Mouse (Mus musculus) small intestine, adult 2 months (tissue): ENCODE results near the gene Chrng. TPM values are rescaled to one million over a fixed set of nuclear protein-coding genes. Genes with fewer than 3 reads are reported as not detected.

ENCODE experiments used
- H3K27ac ChIP-seq: fragments of 200-500 bp; 2 replicates; pipeline ENCODE4 v1.5.1; 2012; ENCODE audit warnings: low read depth, low read length, control low read depth, inconsistent platforms; ENCODE audit not compliant: insufficient read depth
- H3K27me3 ChIP-seq: fragments of 200-500 bp; 2 replicates; pipeline ENCODE4 v1.6.1; 2012; ENCODE audit warnings: mild to moderate bottlenecking, moderate library complexity, low read length, inconsistent platforms; ENCODE audit not compliant: control insufficient read depth, insufficient read depth
- H3K36me3 ChIP-seq: fragments of 200-500 bp; 2 replicates; pipeline ENCODE4 v1.6.1; 2012; ENCODE audit warnings: mild to moderate bottlenecking, low read length, control low read depth, inconsistent platforms; ENCODE audit not compliant: control insufficient read depth, insufficient read depth
- H3K4me1 ChIP-seq: fragments of 200-500 bp; 2 replicates; pipeline ENCODE4 v1.6.1; 2012; ENCODE audit warnings: low read length, inconsistent platforms, mixed read lengths; ENCODE audit not compliant: control insufficient read depth, insufficient read depth, insufficient read length
- H3K4me3 ChIP-seq: fragments of 200-500 bp; 2 replicates; pipeline ENCODE4 v1.5.1; 2012; ENCODE audit warnings: low read depth, mild to moderate bottlenecking, control low read depth, inconsistent platforms, low read length, moderate library complexity
- CTCF ChIP-seq: fragments of 200-500 bp; IDR thresholded peaks from 2 replicates; pipeline ENCODE4 v1.5.1; 2012; ENCODE audit warnings: low read depth, mild to moderate bottlenecking, control low read depth, inconsistent platforms, low read length, moderate library complexity, mixed read lengths; ENCODE audit not compliant: insufficient replicate concordance, insufficient read length; ENCODE audit errors: extremely low read depth
- POLR2A ChIP-seq: fragments of 200-500 bp; IDR thresholded peaks from 2 replicates; pipeline ENCODE4 v1.6.1; 2012; ENCODE audit warnings: low read depth, mild to moderate bottlenecking, control low read depth, inconsistent platforms, low read length, moderate library complexity
- WGBS: fragments of 180-500 bp; shearing (Covaris S2); methylation state at CpG from one replicate; pipeline ENCODE4 v1.1.7; 2018; 5-methylcytosine and 5-hydroxymethylcytosine counted together
- polyA plus RNA-seq: library from polyadenylated mRNA; depleted of rRNA; stranded (reverse); fragments of >200 nt; gene quantifications from 2 replicates; pipeline ENCODE4 v1.2.3, GENCODE M21; 2012

The Chrng gene
- polyA plus RNA-seq, 1 experiment: not detected

- Histone ChIP-seq H3K27ac (no peak overlapping the region), H3K4me1 (no peaks in the 10 kb centered on the region), H3K27me3 (peaks cover 13% of the 10 kb centered on the region), H3K36me3 (no peaks in the 10 kb centered on the region), H3K4me3 (no peak overlapping the region)
- WGBS: 78% methylated on average over 1 of the region's 1 CpGs
- TF ChIP-seq CTCF: no peak
- TF ChIP-seq POLR2A: no peak
These were observed 33.1 kb upstream of the Chrng start for GRCm38 (mm10) chr1:87171312-87171711.

GRCm38 (mm10) chr1:87172316-87172715, 32.1 kb upstream of the Chrng start:
- Histone ChIP-seq H3K36me3 (no peaks in the 10 kb centered on the region), H3K4me3 (no peak overlapping the region), H3K27me3 (peaks cover 13% of the 10 kb centered on the region; the same call in 1 of the 2 replicates), H3K4me1 (no peaks in the 10 kb centered on the region), H3K27ac (no peak overlapping the region)
- TF ChIP-seq CTCF (no peak), POLR2A (no peak)
- WGBS: 80% methylated on average over 9 of the region's 9 CpGs

- 24% methylated on average over 28 of the region's 28 CpGs for WGBS
- no peaks in the 10 kb centered on the region for H3K36me3 ChIP-seq
- H3K4me1 ChIP-seq: no peaks in the 10 kb centered on the region
- no peak overlapping the region for H3K27ac ChIP-seq
- 0 out of 2 replicates have a peak overlapping the region, but pooled peaks have one; percentile 13 for H3K4me3 ChIP-seq
- H3K27me3 ChIP-seq: peaks cover 12% of the 10 kb centered on the region; the same call in 1 of the 2 replicates
- peak; percentile 76; the same call in 1 of the 2 replicates for TF ChIP-seq CTCF
- TF ChIP-seq POLR2A: no peak
These were observed 30.2 kb upstream of the Chrng start for GRCm38 (mm10) chr1:87174006-87174955.

GRCm38 (mm10) chr1:87175852-87176292, 28.6 kb upstream of the Chrng start:
- WGBS: 13% methylated on average over 11 of the region's 11 CpGs
- H3K27ac ChIP-seq: no peak overlapping the region
- TF ChIP-seq POLR2A: no peak
- no peak for TF ChIP-seq CTCF

GRCm38 (mm10) chr1:87180896-87181295, 23.6 kb upstream of the Chrng start:
- 46% methylated on average over 5 of the region's 5 CpGs for WGBS
- Histone ChIP-seq H3K27ac (no peak overlapping the region), H3K4me1 (peaks cover 3% of the 10 kb centered on the region; the same call in 1 of the 2 replicates), H3K36me3 (no peaks in the 10 kb centered on the region), H3K4me3 (no peak overlapping the region), H3K27me3 (peaks cover 5% of the 10 kb centered on the region; the same call in 1 of the 2 replicates)
- no peak for TF ChIP-seq CTCF

More at GRCm38 (mm10) chr1:87175852-87176292, 28.6 kb upstream of the Chrng start:
- Histone ChIP-seq H3K27me3 (no peaks in the 10 kb centered on the region), H3K36me3 (no peaks in the 10 kb centered on the region), H3K4me1 (no peaks in the 10 kb centered on the region), H3K4me3 (no peak overlapping the region)

- 66% methylated on average over 9 of the region's 9 CpGs for WGBS
- H3K27ac ChIP-seq: no peak within 1 kb of the TSS
- H3K27me3 ChIP-seq: peaks cover 18% of the 10 kb centered on the region
- TF ChIP-seq CTCF (no peak), POLR2A (no peak)
- H3K36me3 ChIP-seq: no peaks in the 10 kb centered on the region
- H3K4me3 ChIP-seq: no peak within 1 kb of the TSS
- H3K4me1 ChIP-seq: peaks cover 11% of the 10 kb centered on the region; the same call in 1 of the 2 replicates
These were observed 21.4 kb upstream of the Chrng start, which contains the start of gene Prss56 for GRCm38 (mm10) chr1:87183013-87183412. Gene Prss56 (plus strand): TSS chr1:87183313.
